In genomic region chr11:4861816-4862604, GRCm38 (mm10) we compare ENCODE assay signal across 12 mouse cellular contexts. TPM values are rescaled to one million over a fixed set of nuclear protein-coding genes. Genes with fewer than 3 reads are reported as not detected.
DNase-seq lines count a peak whose midpoint lies in the region; ATAC-seq and TF ChIP-seq lines count a peak whose summit lies in the region.
"Had no signal": no experiment of that assay in that cellular context is flagged by ENCODE, and none has a peak within 500 bp of the region (broad histone marks: within the 10 kb centered on the region; RNA-seq: fewer than 3 reads in every experiment).

No protein-coding gene starts in this region.

- intact Hi-C loops in heart, postnatal 36 days (cut with DNase I), result no loop called here

- H3K79me2 ChIP-seq in CH12.LX (replicated peaks; ENCODE audit: control insufficient read depth, extremely low read depth, insufficient read depth, poor library complexity, severe bottlenecking), result no peaks in the 10 kb centered on the region

- no peak overlapping the region for H3K27ac ChIP-seq in CH12.LX (ENCODE audit: insufficient read depth, low read depth)
- H3K27ac ChIP-seq in limb, embryonic 13.5 days, result peak overlapping the region; percentile 88

- no peaks in the 10 kb centered on the region for H3K9me3 ChIP-seq in CH12.LX (replicated peaks; ENCODE audit: low read length)
- no peaks in the 10 kb centered on the region for H3K9me3 ChIP-seq in limb, embryonic 13.5 days

- peak; percentile 41 for DNase-seq in embryo, embryonic 10 days (ENCODE audit: low spot score)
- no peak for DNase-seq in embryo, embryonic 9.5 days (ENCODE audit: extremely low spot score)
- no peak for DNase-seq in CH12.LX (ENCODE audit: extremely low read depth)
- DNase-seq in embryo, embryonic 10.5 days (ENCODE audit: low spot score), result peak; percentile 28
- no peak for DNase-seq in heart, postnatal 36 days
- DNase-seq in adrenal gland, postnatal 10 days, result no peak
- DNase-seq in heart, postnatal 4 days, result no peak
- DNase-seq: adrenal gland, adult 8-10 months; cerebellum, adult 2 months; kidney, postnatal 25 days; lung, postnatal 4 days had no signal

- peak overlapping the region; percentile 54 for H3K4me2 ChIP-seq in CH12.LX (ENCODE audit: insufficient read depth, low read depth, poor library complexity, severe bottlenecking)
- H3K4me2 ChIP-seq in limb, embryonic 13.5 days (replicated peaks), result peak overlapping the region; percentile 30

- H3K9ac ChIP-seq in CH12.LX (ENCODE audit: insufficient read depth, low read depth), result no peak overlapping the region
- no peak overlapping the region for H3K9ac ChIP-seq in limb, embryonic 13.5 days

- TF ChIP-seq EP300 in CH12.LX (IDR thresholded peaks at IDR 0.05; ENCODE audit: low read length), result 0 out of 2 replicates have a peak, but pooled peaks have one; percentile 13

- in situ Hi-C loops in CH12.LX (cut with MboI; ENCODE audit: low pct_ligation_motif_present, low pct_unique_long_range_greater_than_20kb, low sequenced_read_pairs), result no loop called here

- H3K4me1 ChIP-seq in CH12.LX (ENCODE audit: control insufficient read depth in 1 of 2, insufficient read depth in 2 of 2), result peaks cover 2 to 17% of the 10 kb centered on the region in 2 experiments
- H3K4me1 ChIP-seq in limb, embryonic 13.5 days, result peaks cover 21% of the 10 kb centered on the region

- dilution Hi-C loops in CH12.LX (cut with MboI; ENCODE audit: extremely low pct_ligation_motif_present, extremely low pct_unique_long_range_greater_than_20kb, low sequenced_read_pairs), result no loop called here

- TF ChIP-seq RAD21 in CH12.LX (IDR thresholded peaks at IDR 0.05; ENCODE audit: low read depth, low read length), result no peak

- H3K27me3 ChIP-seq in CH12.LX (replicated peaks), result no peaks in the 10 kb centered on the region
- H3K27me3 ChIP-seq in limb, embryonic 13.5 days, result no peaks in the 10 kb centered on the region

- WGBS in limb, embryonic 13.5 days, result 18% methylated on average over 11 of the region's 11 CpGs

- TF ChIP-seq POLR2A in CH12.LX (IDR thresholded peaks at IDR 0.05; ENCODE audit: low read depth, low read length), result no peak

- H3K4me3 ChIP-seq in CH12.LX (replicated peaks in 1 of 3; ENCODE audit: low read depth in 2 of 3, low read length in 2 of 3, poor library complexity in 1 of 3), result no peak overlapping the region
- H3K4me3 ChIP-seq in limb, embryonic 13.5 days, result 0 out of 2 replicates have a peak overlapping the region, but pooled peaks have one; percentile 1

- H3K36me3 ChIP-seq in CH12.LX (replicated peaks in 1 of 2; ENCODE audit: control insufficient read depth in 1 of 2, insufficient read depth in 1 of 2, low read length in 1 of 2), result no peaks in the 10 kb centered on the region
- H3K36me3 ChIP-seq in limb, embryonic 13.5 days, result no peaks in the 10 kb centered on the region

- no peak for TF ChIP-seq CTCF in CH12.LX (conservative IDR thresholded peaks at IDR 0.05 in 1 of 2, IDR thresholded peaks at IDR 0.05 in 1 of 2; ENCODE audit: low read depth in 2 of 2, low read length in 2 of 2)

- ATAC-seq in limb, embryonic 13.5 days (ENCODE audit: low FRiP score, low read depth), result peak; percentile 62; the same call in 1 of the 2 replicates

TF ChIP-seq in CH12.LX, 34 proteins besides CTCF, POLR2A, EP300 and RAD21:
- TF ChIP-seq MEF2A (IDR thresholded peaks at IDR 0.05; ENCODE audit: borderline replicate concordance, low read depth, low read length), result no peak
- peak; percentile 53 for TF ChIP-seq NRF1 (IDR thresholded peaks at IDR 0.05; ENCODE audit: low read depth, low read length)
- TF ChIP-seq UBTF (IDR thresholded peaks at IDR 0.05; ENCODE audit: low read depth, low read length), result no peak
- no peak for TF ChIP-seq JUND (conservative IDR thresholded peaks at IDR 0.05; ENCODE audit: low read depth, low read length)
- TF ChIP-seq HCFC1 (IDR thresholded peaks at IDR 0.05; ENCODE audit: low read depth, low read length), result no peak

RNA-seq across cellular contexts. Expression of gene Nipsnap1, which starts 11.7 kb away (rescaled TPM):
- total RNA-seq in CH12.LX (2012; rRNA removed), result 50.7 and 53.5 TPM in 2 replicates
- total RNA-seq in CH12.LX (2014; rRNA removed), result 77.6 and 79.3 TPM in 2 replicates
- 94.0 and 97.9 TPM in 2 replicates for polyA plus RNA-seq in CH12.LX (2012; ENCODE audit: insufficient read length, low read depth)
- polyA plus RNA-seq in limb, embryonic 13.5 days (2015; fragmentation: Nextera tagmentation; extraction: Ambion mirVana), result 75.2 and 78.7 TPM in 2 replicates
- total RNA-seq in heart, postnatal 36 days (2021), result under 1 TPM; 0.43 to 0.69 TPM
- total RNA-seq in adrenal gland, postnatal 10 days (2021), result 10 to 100 TPM; 46.3 to 64.4 TPM
- total RNA-seq in heart, postnatal 4 days (2021), result 1 to 10 TPM; 4.4 to 7.0 TPM

RNA-seq across cellular contexts. Expression of gene Nf2, which starts 12.7 kb away (rescaled TPM):
- total RNA-seq in CH12.LX (2012; rRNA removed) (45.2 and 53.6 TPM in 2 replicates), CH12.LX (2014; rRNA removed) (50.7 and 54.7 TPM in 2 replicates)
- 103 and 108 TPM in 2 replicates for polyA plus RNA-seq in CH12.LX (2012; ENCODE audit: insufficient read length, low read depth)
- 55.2 and 56.9 TPM in 2 replicates for polyA plus RNA-seq in limb, embryonic 13.5 days (2015; fragmentation: Nextera tagmentation; extraction: Ambion mirVana)
- total RNA-seq in heart, postnatal 36 days (2021), result 10 to 100 TPM; 80.0 to 80.1 TPM
- total RNA-seq in adrenal gland, postnatal 10 days (2021), result 10 to 100 TPM; 81.1 to 88.3 TPM
- 100 to 1,000 TPM; 101 to 103 TPM for total RNA-seq in heart, postnatal 4 days (2021)

RNA-seq across cellular contexts. Expression of gene Thoc5, which starts 33.1 kb away (rescaled TPM):
- total RNA-seq in CH12.LX (2012; rRNA removed) (62.7 and 81.5 TPM in 2 replicates), CH12.LX (2014; rRNA removed) (35.2 and 37.7 TPM in 2 replicates)
- polyA plus RNA-seq in CH12.LX (2012; ENCODE audit: insufficient read length, low read depth), result 83.8 and 86.0 TPM in 2 replicates
- polyA plus RNA-seq in limb, embryonic 13.5 days (2015; fragmentation: Nextera tagmentation; extraction: Ambion mirVana), result 36.2 and 36.9 TPM in 2 replicates
- 10 to 100 TPM; 16.0 to 17.1 TPM for total RNA-seq in heart, postnatal 36 days (2021)
- 10 to 100 TPM; 27.3 to 28.0 TPM for total RNA-seq in adrenal gland, postnatal 10 days (2021)
- 10 to 100 TPM; 22.4 to 23.8 TPM for total RNA-seq in heart, postnatal 4 days (2021)

Comparison
In these comparisons a context has a peak if more than half of its experiments do, and no peak if none do; other contexts are left out.
1. DNase-seq: peak in embryo, embryonic 10 days (single experiment) and embryo, embryonic 10.5 days (single experiment); none in embryo, embryonic 9.5 days (single experiment), CH12.LX (single experiment), heart, postnatal 36 days (0 of 2), adrenal gland, postnatal 10 days (single experiment) and heart, postnatal 4 days (single experiment).
2. RNA of gene Nipsnap1, which starts 11.7 kb away (total RNA-seq): 50.7 to 79.3 TPM in CH12.LX and 46.3 to 64.4 TPM in adrenal gland, postnatal 10 days; 4.4 to 7.0 TPM in heart, postnatal 4 days and 0.43 to 0.69 TPM in heart, postnatal 36 days; every median in the first group is over 4 times any median in the second.